Mouse (Mus musculus): Measurements from ENCODE around the gene Golga4. TPM values are rescaled to one million over a fixed set of nuclear protein-coding genes. Genes with fewer than 3 reads are reported as not detected.

The Golga4 gene
- polyA plus RNA-seq, 1 experiment = 85.1 TPM

DNA sequence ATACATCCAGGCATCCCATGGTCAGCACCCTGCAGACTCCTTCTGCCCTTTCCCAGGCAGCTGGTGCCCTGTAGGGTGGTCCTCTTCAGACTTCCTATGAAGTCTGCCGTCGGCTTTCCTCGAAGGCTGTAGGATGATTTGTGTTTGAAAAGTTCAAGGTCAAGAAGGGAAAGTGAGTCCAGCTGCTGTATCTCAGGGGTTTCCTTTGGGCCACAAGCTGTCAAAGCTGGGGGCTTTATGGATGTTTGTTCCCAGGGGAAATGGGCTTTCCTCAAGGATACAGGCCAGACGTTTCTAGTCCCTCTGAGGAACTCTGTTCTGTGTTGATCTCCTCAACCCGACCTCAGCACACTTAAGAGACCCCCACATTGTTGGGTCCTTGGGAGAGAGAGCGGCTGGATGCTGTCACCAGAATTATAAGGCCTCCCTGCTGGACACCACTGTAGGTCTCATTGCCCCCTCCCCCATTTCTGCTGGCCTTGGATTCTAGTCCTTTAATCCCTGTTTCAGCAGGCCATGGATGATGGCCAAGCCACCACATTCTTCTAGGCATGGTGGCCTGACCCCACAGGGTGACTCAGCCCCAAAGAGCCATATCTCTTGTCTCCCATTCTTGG is 123.8 kb downstream of the Golga4 start:
- Histone ChIP-seq H3K27ac (ENCODE audit: insufficient read depth, low read length) (no peak overlapping the region), H3K4me3 (ENCODE audit: insufficient read depth, low read length) (no peak overlapping the region), H3K4me1 (ENCODE audit: control insufficient read depth, insufficient read depth, low read length) (peaks cover 8% of the 10 kb centered on the region; the same call in 1 of the 2 replicates)
- TF ChIP-seq POLR2A (IDR thresholded peaks at IDR 0.05; ENCODE audit: low read depth, low read length) = no peak

Other genes starting within 250 kb of the Golga4 start
- gene Eomes, start 28.1 kb upstream of the Golga4 start, polyA plus RNA-seq (2011; ENCODE audit: insufficient read length, low read depth, missing spikeins) = not detected in 2 replicates
- 11.6 and 22.9 TPM in 2 replicates for gene Itga9, start 100.4 kb downstream of the Golga4 start, polyA plus RNA-seq (2011; ENCODE audit: insufficient read length, low read depth, missing spikeins)